9 mouse cellular contexts compared by ENCODE assay signal in genomic region chr3:58138726-58139585, GRCm38 (mm10).
A peak's percentile ranks its signal among the peaks of the same experiment; 100 is the strongest.
DNase-seq lines count a peak whose midpoint lies in the region; ATAC-seq and TF ChIP-seq lines count a peak whose summit lies in the region.
"Had no signal": no experiment of that assay in that cellular context is flagged by ENCODE, and none has a peak within 500 bp of the region (broad histone marks: within the 10 kb centered on the region; RNA-seq: fewer than 3 reads in every experiment).

No protein-coding gene starts in this region.

- no peak overlapping the region for H3K27ac ChIP-seq in liver, adult 2 months (replicated peaks; ENCODE audit: insufficient read depth, low read depth, low read length)
- no peak overlapping the region for H3K27ac ChIP-seq in liver, embryonic 12.5 days
- H3K27ac ChIP-seq in liver, embryonic 14.5 days = no peak overlapping the region
- H3K27ac ChIP-seq: macrophage had no signal

- no peak overlapping the region for H3K4me3 ChIP-seq in liver, adult 2 months (ENCODE audit: insufficient read depth, low read depth, low read length)
- H3K4me3 ChIP-seq in liver, embryonic 12.5 days = no peak overlapping the region
- no peak overlapping the region for H3K4me3 ChIP-seq in liver, embryonic 14.5 days (ENCODE audit: insufficient read depth in 1 of 2, low read depth in 2 of 2, low read length in 2 of 2)

- TF ChIP-seq EP300 in liver, embryonic 14.5 days (IDR thresholded peaks at IDR 0.05; ENCODE audit: low read depth) = no peak

- no peaks in the 10 kb centered on the region for H3K9me3 ChIP-seq in liver, embryonic 12.5 days (replicated peaks)
- no peaks in the 10 kb centered on the region for H3K9me3 ChIP-seq in liver, embryonic 14.5 days (ENCODE audit: control insufficient read depth, low read length)

- H3K4me1 ChIP-seq in liver, adult 2 months (ENCODE audit: control insufficient read depth, insufficient read depth, low read length) = no peaks in the 10 kb centered on the region
- no peaks in the 10 kb centered on the region for H3K4me1 ChIP-seq in liver, embryonic 12.5 days
- H3K4me1 ChIP-seq in liver, embryonic 14.5 days (replicated peaks; ENCODE audit: control insufficient read depth in 2 of 2, insufficient read depth in 2 of 2, low read length in 1 of 2) = peaks cover 0 to 3% of the 10 kb centered on the region in 2 experiments; a peak in 1 of 4 replicates

- H3K79me2 ChIP-seq in liver, adult 2 months (ENCODE audit: control insufficient read depth, insufficient read depth, low read length) = no peaks in the 10 kb centered on the region

- no peaks in the 10 kb centered on the region for H3K27me3 ChIP-seq in liver, adult 2 months (ENCODE audit: control insufficient read depth, insufficient read depth, low read length)
- H3K27me3 ChIP-seq in liver, embryonic 12.5 days (replicated peaks) = no peaks in the 10 kb centered on the region
- H3K27me3 ChIP-seq in liver, embryonic 14.5 days (ENCODE audit: control insufficient read depth, insufficient read depth, low read length) = no peaks in the 10 kb centered on the region

- peak; percentile 59 for TF ChIP-seq CTCF in liver, adult 2 months (IDR thresholded peaks at IDR 0.05; ENCODE audit: low read depth, low read length)
- peak; percentile 74 for TF ChIP-seq CTCF in liver, embryonic 14.5 days (IDR thresholded peaks at IDR 0.05; ENCODE audit: low read depth)

- 61% methylated on average over 8 of the region's 8 CpGs for WGBS in liver, adult 2 months
- 62% methylated on average over 8 of the region's 8 CpGs for WGBS in liver, embryonic 12.5 days (ENCODE audit: insufficient replicate concordance)
- 48% methylated on average over 8 of the region's 8 CpGs for WGBS in liver, embryonic 14.5 days (ENCODE audit: insufficient replicate concordance)

- TF ChIP-seq POLR2A in liver, adult 2 months (IDR thresholded peaks at IDR 0.05; ENCODE audit: extremely low read depth, insufficient read depth, low read length) = no peak

- DNase-seq in cerebellum, adult 18-20 months = peak; percentile 9 to 26
- DNase-seq in cerebellum, adult 8-10 months = no peak
- peak; percentile 41 for DNase-seq in liver, adult 2 months (ENCODE audit: extremely low read depth, low read depth, low spot score)
- DNase-seq in adrenal gland, adult 8-10 months = peak; percentile 23
- peak; percentile 62 for DNase-seq in gastrocnemius, postnatal 10 days
- no peak for DNase-seq in liver, embryonic 14.5 days (ENCODE audit: low read depth in 3 of 3, low spot score in 3 of 3)
- peak; percentile 38 for DNase-seq in urinary bladder, adult 2 months (ENCODE audit: low spot score)

- H3K36me3 ChIP-seq in liver, adult 2 months (ENCODE audit: control insufficient read depth, insufficient read depth, low read length) = no peaks in the 10 kb centered on the region
- no peaks in the 10 kb centered on the region for H3K36me3 ChIP-seq in liver, embryonic 12.5 days
- H3K36me3 ChIP-seq in liver, embryonic 14.5 days (replicated peaks; ENCODE audit: control insufficient read depth, insufficient read depth, low read depth) = no peaks in the 10 kb centered on the region

- ATAC-seq in liver, embryonic 12.5 days = no peak
- ATAC-seq in liver, embryonic 14.5 days (ENCODE audit: insufficient read depth) = no peak

- no peak overlapping the region for H3K9ac ChIP-seq in liver, adult 2 months (ENCODE audit: low read depth, low read length)
- H3K9ac ChIP-seq in liver, embryonic 12.5 days = no peak overlapping the region
- H3K9ac ChIP-seq in liver, embryonic 14.5 days (replicated peaks) = no peak overlapping the region

- no peak overlapping the region for H3K4me2 ChIP-seq in liver, embryonic 12.5 days
- H3K4me2 ChIP-seq in liver, embryonic 14.5 days (ENCODE audit: low read depth) = no peak overlapping the region

Comparison
In these comparisons a context has a peak if more than half of its experiments do, and no peak if none do; other contexts are left out.
1. DNase-seq: peak in cerebellum, adult 18-20 months (2 of 2), liver, adult 2 months (single experiment), adrenal gland, adult 8-10 months (single experiment), gastrocnemius, postnatal 10 days (single experiment) and urinary bladder, adult 2 months (single experiment); none in cerebellum, adult 8-10 months (single experiment) and liver, embryonic 14.5 days (0 of 3).